Mouse (Mus musculus) adrenal gland, adult (tissue): ENCODE data around the gene Prtn3.

ENCODE experiments used
- DNase-seq, 2 experiments: peaks; one replicate each; pipeline ENCODE4 v3.0.0; 2022 to 2023; ENCODE audit warnings: low spot score in 1 of 2; ENCODE audit not compliant: inconsistent age in 2 of 2

Prtn3 gene

GRCm38 (mm10) chr10:79854801-79855541, 19.3 kb upstream of the Prtn3 start:
- peak; percentile 83 to 93 for DNase-seq

- peak; percentile 67 to 79 for DNase-seq
Observed at GRCm38 (mm10) chr10:79855558-79856184, 18.6 kb upstream of the Prtn3 start.

- DNase-seq: peak in 1 of 2 experiments; percentile 59
Observed at GRCm38 (mm10) chr10:79856280-79856679, 18.0 kb upstream of the Prtn3 start.

- peak in 1 of 2 experiments; percentile 58 for DNase-seq
Observed at GRCm38 (mm10) chr10:79856704-79857451, 17.4 kb upstream of the Prtn3 start.

- peak; percentile 75 to 87 for DNase-seq
Observed at GRCm38 (mm10) chr10:79857452-79857811, 16.8 kb upstream of the Prtn3 start.

- no peak for DNase-seq
Observed at GRCm38 (mm10) chr10:79857894-79858293, 16.4 kb upstream of the Prtn3 start.

GRCm38 (mm10) chr10:79858416-79859074, 15.7 kb upstream of the Prtn3 start:
- peak; percentile 74 to 82 for DNase-seq

- DNase-seq: no peak
Observed at GRCm38 (mm10) chr10:79859116-79859515, 15.2 kb upstream of the Prtn3 start.

GRCm38 (mm10) chr10:79860079-79860911, 14.0 kb upstream of the Prtn3 start:
- DNase-seq: no peak

GRCm38 (mm10) chr10:79861230-79862048, 12.8 kb upstream of the Prtn3 start:
- DNase-seq: peak in 1 of 2 experiments; percentile 46

GRCm38 (mm10) chr10:79862049-79862788, 12.1 kb upstream of the Prtn3 start:
- DNase-seq: peak in 1 of 2 experiments; percentile 49

GRCm38 (mm10) chr10:79862925-79863324, 11.4 kb upstream of the Prtn3 start:
- peak in 1 of 2 experiments; percentile 48 for DNase-seq

- peak in 1 of 2 experiments; percentile 56 for DNase-seq
Observed at GRCm38 (mm10) chr10:79864351-79865188, 9.7 kb upstream of the Prtn3 start.

- peak; percentile 45 to 77 for DNase-seq
Observed at GRCm38 (mm10) chr10:79865189-79865601, 9.1 kb upstream of the Prtn3 start.

GRCm38 (mm10) chr10:79865801-79866295, 8.4 kb upstream of the Prtn3 start:
- peak; percentile 66 to 91 for DNase-seq

- peak in 1 of 2 experiments; percentile 34 for DNase-seq
Observed at GRCm38 (mm10) chr10:79866601-79867000, 7.7 kb upstream of the Prtn3 start.

GRCm38 (mm10) chr10:79871845-79872244, 2.4 kb upstream of the Prtn3 start:
- no peak for DNase-seq

GRCm38 (mm10) chr10:79872862-79873261, 1.4 kb upstream of the Prtn3 start:
- no peak for DNase-seq
